In genomic region chr8:109983944-109984343, GRCm38 (mm10) we compare ENCODE assay signal across 13 mouse cellular contexts. TPM values are rescaled to one million over a fixed set of nuclear protein-coding genes. Genes with fewer than 3 reads are reported as not detected.
DNase-seq lines count a peak whose midpoint lies in the region; ATAC-seq lines count a peak whose summit lies in the region.
"Had no signal": no experiment of that assay in that cellular context is flagged by ENCODE, and none has a peak within 500 bp of the region (broad histone marks: within the 10 kb centered on the region; RNA-seq: fewer than 3 reads in every experiment).

No protein-coding gene starts in this region.

- peaks cover 14% of the 10 kb centered on the region for H3K4me1 ChIP-seq in forebrain, embryonic 13.5 days
- peaks cover 5% of the 10 kb centered on the region for H3K4me1 ChIP-seq in forebrain, embryonic 12.5 days
- peaks cover 9% of the 10 kb centered on the region for H3K4me1 ChIP-seq in forebrain, embryonic 16.5 days (replicated peaks; ENCODE audit: control insufficient read depth, insufficient read depth, low read length)
- peaks cover 6% of the 10 kb centered on the region; the same call in 1 of the 2 replicates for H3K4me1 ChIP-seq in midbrain, embryonic 15.5 days
- no peaks in the 10 kb centered on the region for H3K4me1 ChIP-seq in heart, embryonic 11.5 days (ENCODE audit: control insufficient read depth, insufficient read depth, low read length)
- H3K4me1 ChIP-seq: heart, embryonic 12.5 days; liver, embryonic 15.5 days had no signal

- H3K27ac ChIP-seq in forebrain, embryonic 13.5 days = peak overlapping the region; percentile 54
- H3K27ac ChIP-seq in forebrain, embryonic 12.5 days = no peak overlapping the region
- H3K27ac ChIP-seq in forebrain, embryonic 16.5 days (ENCODE audit: low read length) = peak overlapping the region; percentile 27; the same call in 1 of the 2 replicates
- peak overlapping the region; percentile 68 for H3K27ac ChIP-seq in midbrain, embryonic 15.5 days
- H3K27ac ChIP-seq in heart, embryonic 11.5 days (ENCODE audit: low read depth, low read length) = no peak overlapping the region
- H3K27ac ChIP-seq: liver, embryonic 15.5 days had no signal

- no peaks in the 10 kb centered on the region for H3K36me3 ChIP-seq in forebrain, embryonic 13.5 days (ENCODE audit: poor library complexity, severe bottlenecking)
- no peaks in the 10 kb centered on the region for H3K36me3 ChIP-seq in forebrain, embryonic 12.5 days (replicated peaks)
- H3K36me3 ChIP-seq in forebrain, embryonic 16.5 days (ENCODE audit: control insufficient read depth, insufficient read depth) = no peaks in the 10 kb centered on the region
- no peaks in the 10 kb centered on the region for H3K36me3 ChIP-seq in midbrain, embryonic 15.5 days (replicated peaks)
- H3K36me3 ChIP-seq in heart, embryonic 11.5 days (ENCODE audit: control insufficient read depth, insufficient read depth, low read length) = no peaks in the 10 kb centered on the region
- H3K36me3 ChIP-seq: heart, embryonic 12.5 days; liver, embryonic 15.5 days had no signal

- peak overlapping the region; percentile 10; the same call in 1 of the 2 replicates for H3K4me2 ChIP-seq in forebrain, embryonic 13.5 days
- H3K4me2 ChIP-seq in forebrain, embryonic 12.5 days = no peak overlapping the region
- no peak overlapping the region for H3K4me2 ChIP-seq in forebrain, embryonic 16.5 days (ENCODE audit: low read length)
- H3K4me2 ChIP-seq in midbrain, embryonic 15.5 days = no peak overlapping the region
- no peak overlapping the region for H3K4me2 ChIP-seq in heart, embryonic 11.5 days
- H3K4me2 ChIP-seq: heart, embryonic 12.5 days; liver, embryonic 15.5 days had no signal

- no peaks in the 10 kb centered on the region for H3K9me3 ChIP-seq in forebrain, embryonic 13.5 days (replicated peaks)
- H3K9me3 ChIP-seq in forebrain, embryonic 12.5 days = no peaks in the 10 kb centered on the region
- no peaks in the 10 kb centered on the region for H3K9me3 ChIP-seq in forebrain, embryonic 16.5 days (ENCODE audit: control insufficient read depth, low read length)
- no peaks in the 10 kb centered on the region for H3K9me3 ChIP-seq in midbrain, embryonic 15.5 days
- no peaks in the 10 kb centered on the region for H3K9me3 ChIP-seq in heart, embryonic 11.5 days (replicated peaks; ENCODE audit: control insufficient read depth, low read length)
- H3K9me3 ChIP-seq: heart, embryonic 12.5 days; liver, embryonic 15.5 days had no signal

- intact Hi-C loops in gastrocnemius, postnatal 14 days (cut with DNase I; ENCODE audit: low total_unique reads) = no loop called here

- 32% methylated on average over 5 of the region's 5 CpGs for WGBS in forebrain, embryonic 13.5 days
- WGBS in forebrain, embryonic 12.5 days = 52% methylated on average over 5 of the region's 5 CpGs
- WGBS in forebrain, embryonic 16.5 days = 16% methylated on average over 5 of the region's 5 CpGs
- WGBS in midbrain, embryonic 15.5 days = 24% methylated on average over 5 of the region's 5 CpGs
- WGBS in heart, embryonic 11.5 days (ENCODE audit: insufficient replicate concordance) = 44% methylated on average over 5 of the region's 5 CpGs

- peak; percentile 24 for DNase-seq in lung, postnatal 25 days (ENCODE audit: low spot score)
- DNase-seq in lung, postnatal 10 days = no peak
- no peak for DNase-seq in gastrocnemius, postnatal 14 days

- no peak for ATAC-seq in forebrain, embryonic 13.5 days
- ATAC-seq in forebrain, embryonic 12.5 days (ENCODE audit: low FRiP score) = no peak
- peak; percentile 20; the same call in 1 of the 2 replicates for ATAC-seq in forebrain, embryonic 16.5 days
- ATAC-seq in midbrain, embryonic 15.5 days (replicated peaks) = 0 out of 2 replicates have a peak, but pooled peaks have one; percentile 37
- ATAC-seq in heart, embryonic 11.5 days (replicated peaks; ENCODE audit: insufficient number of reproducible peaks, low FRiP score, low TSS enrichment) = no peak
- ATAC-seq: Patski had no signal

- no peak overlapping the region for H3K4me3 ChIP-seq in forebrain, embryonic 13.5 days
- no peak overlapping the region for H3K4me3 ChIP-seq in forebrain, embryonic 12.5 days (replicated peaks)
- H3K4me3 ChIP-seq in forebrain, embryonic 16.5 days (replicated peaks; ENCODE audit: low read length) = no peak overlapping the region
- H3K4me3 ChIP-seq in midbrain, embryonic 15.5 days = no peak overlapping the region
- no peak overlapping the region for H3K4me3 ChIP-seq in heart, embryonic 11.5 days (ENCODE audit: low read depth, low read length)
- H3K4me3 ChIP-seq: heart, embryonic 12.5 days; liver, embryonic 15.5 days had no signal

- H3K9ac ChIP-seq in forebrain, embryonic 13.5 days = no peak overlapping the region
- H3K9ac ChIP-seq in forebrain, embryonic 12.5 days = no peak overlapping the region
- H3K9ac ChIP-seq in forebrain, embryonic 16.5 days (replicated peaks; ENCODE audit: low read depth, low read length) = 0 out of 2 replicates have a peak overlapping the region, but pooled peaks have one; percentile 17
- H3K9ac ChIP-seq in midbrain, embryonic 15.5 days = no peak overlapping the region
- H3K9ac ChIP-seq in heart, embryonic 11.5 days (ENCODE audit: low read depth, low read length) = no peak overlapping the region
- H3K9ac ChIP-seq: heart, embryonic 12.5 days; liver, embryonic 15.5 days had no signal

- H3K27me3 ChIP-seq in forebrain, embryonic 13.5 days = no peaks in the 10 kb centered on the region
- H3K27me3 ChIP-seq in forebrain, embryonic 12.5 days = no peaks in the 10 kb centered on the region
- H3K27me3 ChIP-seq in forebrain, embryonic 16.5 days (replicated peaks; ENCODE audit: control insufficient read depth, insufficient read depth, low read length) = no peaks in the 10 kb centered on the region
- no peaks in the 10 kb centered on the region for H3K27me3 ChIP-seq in midbrain, embryonic 15.5 days (replicated peaks)
- no peaks in the 10 kb centered on the region for H3K27me3 ChIP-seq in heart, embryonic 11.5 days (ENCODE audit: control insufficient read depth, insufficient read depth, low read length)
- H3K27me3 ChIP-seq: liver, embryonic 15.5 days had no signal

RNA-seq across cellular contexts. Expression of gene Tat, which starts 6.3 kb away (rescaled TPM):
- polyA plus RNA-seq in forebrain, embryonic 13.5 days (2015; fragmentation: Nextera tagmentation; extraction: Ambion mirVana) = not detected in 2 replicates
- not detected in 2 replicates for polyA plus RNA-seq in forebrain, embryonic 12.5 days (2016; fragmentation: Nextera tagmentation; extraction: Ambion mirVana)
- 0.14 TPM in 1 of 2 replicates, not detected in the other for polyA plus RNA-seq in forebrain, embryonic 16.5 days (2015; fragmentation: Nextera tagmentation; extraction: Ambion mirVana)
- polyA plus RNA-seq in midbrain, embryonic 15.5 days (2015; fragmentation: Nextera tagmentation; extraction: Ambion mirVana) = not detected in 2 replicates
- not detected for total RNA-seq in gastrocnemius, postnatal 14 days (2021)
- not detected in 2 replicates for polyA plus RNA-seq in heart, embryonic 11.5 days (2014; fragmentation: Nextera tagmentation; extraction: Ambion mirVana)
- polyA plus RNA-seq: intestine, embryonic 14.5 days; stomach, embryonic 14.5 days had no signal

RNA-seq across cellular contexts. Expression of gene Marveld3, which starts 21.9 kb away (rescaled TPM):
- polyA plus RNA-seq in forebrain, embryonic 13.5 days (2015; fragmentation: Nextera tagmentation; extraction: Ambion mirVana) = 1.0 and 1.5 TPM in 2 replicates
- 1.6 and 1.7 TPM in 2 replicates for polyA plus RNA-seq in forebrain, embryonic 12.5 days (2016; fragmentation: Nextera tagmentation; extraction: Ambion mirVana)
- polyA plus RNA-seq in forebrain, embryonic 16.5 days (2015; fragmentation: Nextera tagmentation; extraction: Ambion mirVana) = 1.1 and 2.4 TPM in 2 replicates
- polyA plus RNA-seq in midbrain, embryonic 15.5 days (2015; fragmentation: Nextera tagmentation; extraction: Ambion mirVana) = 2.1 and 2.8 TPM in 2 replicates
- under 1 TPM in 1 of 2 experiments, not detected in 1; 0.43 TPM for total RNA-seq in gastrocnemius, postnatal 14 days (2021)
- not detected in 2 replicates for polyA plus RNA-seq in heart, embryonic 11.5 days (2014; fragmentation: Nextera tagmentation; extraction: Ambion mirVana)

RNA-seq across cellular contexts. Expression of gene Chst4, which starts 55.6 kb away (rescaled TPM):
- not detected in 2 replicates for polyA plus RNA-seq in forebrain, embryonic 13.5 days (2015; fragmentation: Nextera tagmentation; extraction: Ambion mirVana)
- not detected in 2 replicates for polyA plus RNA-seq in forebrain, embryonic 12.5 days (2016; fragmentation: Nextera tagmentation; extraction: Ambion mirVana)
- not detected in 2 replicates for polyA plus RNA-seq in forebrain, embryonic 16.5 days (2015; fragmentation: Nextera tagmentation; extraction: Ambion mirVana)
- polyA plus RNA-seq in midbrain, embryonic 15.5 days (2015; fragmentation: Nextera tagmentation; extraction: Ambion mirVana) = not detected in 2 replicates
- total RNA-seq in gastrocnemius, postnatal 14 days (2021) = not detected
- 0.16 and 0.51 TPM in 2 replicates for polyA plus RNA-seq in heart, embryonic 11.5 days (2014; fragmentation: Nextera tagmentation; extraction: Ambion mirVana)
- polyA plus RNA-seq: liver, embryonic 15.5 days; Patski had no signal

Comparison
In these comparisons a context has a peak if more than half of its experiments do, and no peak if none do; other contexts are left out.
1. ATAC-seq: peak in forebrain, embryonic 16.5 days (single experiment) and midbrain, embryonic 15.5 days (single experiment); none in forebrain, embryonic 13.5 days (single experiment), forebrain, embryonic 12.5 days (single experiment) and heart, embryonic 11.5 days (single experiment).
2. H3K27ac ChIP-seq: peak in forebrain, embryonic 13.5 days (single experiment), forebrain, embryonic 16.5 days (single experiment) and midbrain, embryonic 15.5 days (single experiment); none in forebrain, embryonic 12.5 days (single experiment) and heart, embryonic 11.5 days (single experiment).